Mouse (Mus musculus): ENCODE results near the gene Mbd6. TPM values are rescaled to one million over a fixed set of nuclear protein-coding genes. Genes with fewer than 3 reads are reported as not detected.
A peak's percentile ranks its signal among the peaks of the same experiment; 100 is the strongest.

The Mbd6 gene
- total RNA-seq (2014; rRNA removed) (1.0 and 2.6 TPM in 2 replicates), polyA plus RNA-seq (2012; rRNA removed) (14.4 and 19.2 TPM in 2 replicates)

DNA sequence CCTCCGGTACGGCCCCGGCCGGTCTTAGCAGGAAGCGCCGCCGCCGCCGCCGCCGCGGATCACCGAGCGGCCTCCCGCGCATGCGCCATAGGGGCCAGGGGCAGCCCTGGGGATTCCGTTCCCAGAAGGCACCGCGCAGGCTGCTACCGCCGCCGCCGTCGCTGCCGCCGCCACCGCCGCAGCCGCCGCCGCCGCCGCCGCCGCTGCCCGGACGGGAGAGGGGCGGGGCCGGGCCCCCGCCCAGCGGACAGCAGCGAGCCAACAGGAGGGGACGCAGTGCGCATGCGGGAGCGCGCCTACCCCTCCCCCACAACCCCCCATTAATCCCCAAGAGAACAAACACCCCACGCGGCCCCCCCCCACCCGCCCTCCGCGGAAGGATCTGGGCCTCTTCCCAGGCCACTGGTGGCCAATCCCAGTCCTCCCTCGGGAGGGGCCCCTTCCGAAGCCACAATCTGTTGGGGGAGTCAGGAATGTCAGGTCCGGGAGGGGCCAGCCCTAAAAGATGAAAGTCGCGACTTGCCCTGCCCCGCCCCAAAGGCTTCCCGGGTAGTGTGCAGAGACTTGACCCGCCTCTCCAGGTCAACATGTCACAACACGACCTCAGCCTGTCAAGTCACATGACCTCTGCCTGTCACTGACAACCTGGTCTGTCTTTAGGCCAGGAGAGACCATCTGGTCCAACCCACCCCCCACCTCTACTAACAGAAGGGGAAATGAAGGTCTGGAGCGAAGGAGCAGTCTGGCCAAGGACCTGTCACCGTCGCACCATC lies at the start of gene Mbd6:
Gene Mbd6, minus strand, starts transcription at position 219 of the 773 bp plus-strand sequence.
- Histone ChIP-seq H3K79me2 (ENCODE audit: control insufficient read depth, insufficient read depth, low read length) (peaks cover 19% of the 10 kb centered on the region; the same call in 1 of the 2 replicates), H3K4me3 (ENCODE audit: insufficient read depth, low read depth, low read length) (peak within 1 kb of the TSS; percentile 80), H3K9ac (ENCODE audit: low read depth, low read length) (peak within 1 kb of the TSS; percentile 86), H3K27ac (replicated peaks; ENCODE audit: insufficient read depth, low read depth, low read length) (peak within 1 kb of the TSS; percentile 96), H3K4me1 (ENCODE audit: control insufficient read depth, insufficient read depth, low read length) (peaks cover 25% of the 10 kb centered on the region), H3K27me3 (ENCODE audit: control insufficient read depth, insufficient read depth, low read length) (no peaks in the 10 kb centered on the region), H3K36me3 (ENCODE audit: control insufficient read depth, insufficient read depth, low read length) (peaks cover 9% of the 10 kb centered on the region)
- 0% methylated on average over 55 of the region's 65 CpGs for WGBS
- TF ChIP-seq POLR2A (IDR thresholded peaks at IDR 0.05; ENCODE audit: extremely low read depth, insufficient read depth, low read length) (no peak), CTCF (IDR thresholded peaks at IDR 0.05; ENCODE audit: low read depth, low read length) (no peak)
- peak; percentile 95 for DNase-seq (ENCODE audit: extremely low read depth, low read depth, low spot score)

DNA sequence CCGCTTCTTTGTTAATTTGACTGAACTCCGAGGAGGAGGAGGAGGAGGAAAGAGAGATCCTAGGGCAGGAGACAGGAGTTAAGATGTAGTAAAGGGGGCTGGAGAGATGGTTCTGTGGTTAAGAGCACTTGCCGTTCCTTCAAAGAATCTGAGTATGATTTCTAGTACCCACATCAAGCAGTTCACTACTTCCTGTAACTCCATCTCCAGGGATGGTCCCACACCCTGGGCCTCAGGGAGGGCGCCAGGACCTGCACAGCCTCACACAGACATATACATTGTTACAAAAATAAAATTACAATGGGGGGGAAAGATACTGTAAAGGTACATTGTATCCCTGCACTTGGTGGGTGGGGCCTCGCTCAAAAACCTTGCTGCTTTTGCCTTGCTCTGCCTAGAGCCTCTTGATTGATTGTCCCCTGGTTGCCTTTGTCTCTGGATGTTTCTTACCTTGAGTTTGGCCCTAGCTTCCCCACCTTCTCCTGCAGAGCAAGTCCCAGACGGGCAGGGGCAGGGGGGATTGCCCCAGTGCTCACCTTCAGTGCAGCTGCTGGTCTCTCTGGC lies 48.8 kb upstream of the Mbd6 start:
- Histone ChIP-seq H3K4me1 (ENCODE audit: control insufficient read depth, insufficient read depth, low read length) (peaks cover 5% of the 10 kb centered on the region), H3K27me3 (ENCODE audit: control insufficient read depth, insufficient read depth, low read length) (peaks cover 9% of the 10 kb centered on the region), H3K36me3 (ENCODE audit: control insufficient read depth, insufficient read depth, low read length) (no peaks in the 10 kb centered on the region), H3K79me2 (ENCODE audit: control insufficient read depth, insufficient read depth, low read length) (no peaks in the 10 kb centered on the region), H3K4me3 (ENCODE audit: insufficient read depth, low read depth, low read length) (no peak overlapping the region), H3K27ac (replicated peaks; ENCODE audit: insufficient read depth, low read depth, low read length) (no peak overlapping the region), H3K9ac (ENCODE audit: low read depth, low read length) (no peak overlapping the region)
- TF ChIP-seq CTCF (IDR thresholded peaks at IDR 0.05; ENCODE audit: low read depth, low read length) (no peak), POLR2A (IDR thresholded peaks at IDR 0.05; ENCODE audit: extremely low read depth, insufficient read depth, low read length) (no peak)
- WGBS, result 91% methylated on average over 6 of the region's 6 CpGs
- no peak for DNase-seq (ENCODE audit: extremely low read depth, low read depth, low spot score)

DNA sequence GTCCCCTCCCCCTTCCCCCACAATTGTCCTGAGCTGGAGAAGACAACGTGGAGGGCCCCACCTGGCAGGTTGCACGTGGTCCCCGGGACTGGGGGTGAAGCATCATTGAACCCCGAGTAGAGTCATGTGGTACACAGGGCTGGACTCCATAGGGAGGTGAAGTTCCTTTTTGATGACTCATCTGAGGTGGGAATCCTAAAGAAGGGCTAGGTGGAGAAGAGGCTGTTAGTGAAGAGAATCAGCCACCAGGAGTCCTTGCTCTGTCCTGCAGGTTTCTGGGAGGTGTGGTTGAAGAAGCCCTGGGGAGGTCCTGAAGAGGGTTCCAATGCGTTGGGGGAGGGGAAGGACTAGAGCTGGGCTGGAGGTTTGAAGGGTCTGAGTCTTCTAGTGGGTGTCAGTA lies 48.1 kb upstream of the Mbd6 start:
- no peaks in the 10 kb centered on the region for H3K79me2 ChIP-seq (ENCODE audit: control insufficient read depth, insufficient read depth, low read length)
- H3K9ac ChIP-seq (ENCODE audit: low read depth, low read length), result no peak overlapping the region
- TF ChIP-seq POLR2A (IDR thresholded peaks at IDR 0.05; ENCODE audit: extremely low read depth, insufficient read depth, low read length), result no peak
- no peak for TF ChIP-seq CTCF (IDR thresholded peaks at IDR 0.05; ENCODE audit: low read depth, low read length)
- H3K4me1 ChIP-seq (ENCODE audit: control insufficient read depth, insufficient read depth, low read length), result peaks cover 3% of the 10 kb centered on the region; the same call in 1 of the 2 replicates
- peaks cover 14% of the 10 kb centered on the region for H3K27me3 ChIP-seq (ENCODE audit: control insufficient read depth, insufficient read depth, low read length)
- H3K4me3 ChIP-seq (ENCODE audit: insufficient read depth, low read depth, low read length), result no peak overlapping the region
- no peak for DNase-seq (ENCODE audit: extremely low read depth, low read depth, low spot score)
- no peak overlapping the region for H3K27ac ChIP-seq (replicated peaks; ENCODE audit: insufficient read depth, low read depth, low read length)
- no peaks in the 10 kb centered on the region for H3K36me3 ChIP-seq (ENCODE audit: control insufficient read depth, insufficient read depth, low read length)
- WGBS, result 62% methylated on average over 5 of the region's 5 CpGs

DNA sequence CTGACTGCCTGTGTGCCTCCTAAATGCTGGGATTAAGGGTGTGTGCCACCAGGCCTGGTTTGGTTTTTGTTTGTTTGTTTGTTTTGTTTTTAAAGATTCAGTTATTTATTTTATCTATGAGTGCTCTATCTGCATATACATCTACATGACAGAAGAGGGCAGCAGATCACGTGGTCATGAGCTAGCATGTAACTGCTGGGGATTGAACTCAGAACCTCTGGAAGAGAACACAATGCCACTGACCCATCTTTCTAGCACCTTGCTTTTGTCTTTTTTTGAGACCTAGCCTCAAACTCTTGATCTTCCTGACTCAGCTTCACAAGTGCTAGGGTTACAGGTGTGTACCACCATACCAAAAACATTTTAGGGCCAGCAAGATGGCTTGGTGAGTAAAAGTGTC lies 46.5 kb upstream of the Mbd6 start:
- Histone ChIP-seq H3K4me1 (ENCODE audit: control insufficient read depth, insufficient read depth, low read length) (peaks cover 3% of the 10 kb centered on the region; the same call in 1 of the 2 replicates), H3K27me3 (ENCODE audit: control insufficient read depth, insufficient read depth, low read length) (peaks cover 9% of the 10 kb centered on the region), H3K9ac (ENCODE audit: low read depth, low read length) (no peak overlapping the region), H3K4me3 (ENCODE audit: insufficient read depth, low read depth, low read length) (no peak overlapping the region), H3K36me3 (ENCODE audit: control insufficient read depth, insufficient read depth, low read length) (no peaks in the 10 kb centered on the region), H3K79me2 (ENCODE audit: control insufficient read depth, insufficient read depth, low read length) (no peaks in the 10 kb centered on the region), H3K27ac (replicated peaks; ENCODE audit: insufficient read depth, low read depth, low read length) (no peak overlapping the region)
- no peak for TF ChIP-seq POLR2A (IDR thresholded peaks at IDR 0.05; ENCODE audit: extremely low read depth, insufficient read depth, low read length)
- TF ChIP-seq CTCF (IDR thresholded peaks at IDR 0.05; ENCODE audit: low read depth, low read length), result no peak
- WGBS, result 60% methylated on average over 1 of the region's 1 CpGs
- no peak for DNase-seq (ENCODE audit: extremely low read depth, low read depth, low spot score)

DNA sequence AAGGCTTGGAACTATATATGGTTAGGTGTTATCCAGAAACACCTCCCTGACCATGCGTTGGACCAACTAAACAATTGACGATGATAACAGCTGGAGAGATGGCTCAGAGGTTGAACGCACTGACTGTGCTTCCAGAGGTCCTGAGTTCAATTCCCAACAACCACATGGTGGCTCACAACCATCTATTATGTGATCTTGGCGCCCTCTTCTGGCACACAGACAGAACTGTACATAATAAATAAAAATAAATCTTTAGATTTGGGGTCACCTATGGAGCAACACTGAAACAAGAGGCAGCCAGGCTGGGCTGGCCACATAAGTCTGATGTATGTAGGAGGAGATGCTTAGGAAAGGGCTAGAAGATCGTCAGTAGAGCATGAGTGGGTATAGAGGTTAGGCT lies 44.3 kb upstream of the Mbd6 start:
- peaks cover 6% of the 10 kb centered on the region for H3K27me3 ChIP-seq (ENCODE audit: control insufficient read depth, insufficient read depth, low read length)
- H3K4me1 ChIP-seq (ENCODE audit: control insufficient read depth, insufficient read depth, low read length), result no peaks in the 10 kb centered on the region
- DNase-seq (ENCODE audit: extremely low read depth, low read depth, low spot score), result no peak
- TF ChIP-seq POLR2A (IDR thresholded peaks at IDR 0.05; ENCODE audit: extremely low read depth, insufficient read depth, low read length) (no peak), CTCF (IDR thresholded peaks at IDR 0.05; ENCODE audit: low read depth, low read length) (peak; percentile 31; the same call in 1 of the 2 replicates)
- no peaks in the 10 kb centered on the region for H3K79me2 ChIP-seq (ENCODE audit: control insufficient read depth, insufficient read depth, low read length)
- WGBS, result 54% methylated on average over 5 of the region's 5 CpGs
- no peaks in the 10 kb centered on the region for H3K36me3 ChIP-seq (ENCODE audit: control insufficient read depth, insufficient read depth, low read length)
- no peak overlapping the region for H3K9ac ChIP-seq (ENCODE audit: low read depth, low read length)
- no peak overlapping the region for H3K27ac ChIP-seq (replicated peaks; ENCODE audit: insufficient read depth, low read depth, low read length)
- no peak overlapping the region for H3K4me3 ChIP-seq (ENCODE audit: insufficient read depth, low read depth, low read length)

Measured in liver, adult 2 months (tissue).